Mouse (Mus musculus) kidney, adult 2 months (tissue): ENCODE measurements around the gene Arid4b. TPM values are rescaled to one million over a fixed set of nuclear protein-coding genes. Genes with fewer than 3 reads are reported as not detected.
A peak's percentile ranks its signal among the peaks of the same experiment; 100 is the strongest.
"Not testable (repeated sequence)": the region's sequence is repeated elsewhere in the genome, so short reads cannot be mapped to it uniquely, and the experiment has no call there.

ENCODE experiments used
- DNase-seq: peaks from one replicate; pipeline ENCODE4 v3.0.0; 2021
- H3K27ac ChIP-seq: fragments of 200-500 bp; 2 replicates; pipeline ENCODE4 v1.5.1; 2012; ENCODE audit warnings: low read depth, low read length, control low read depth, inconsistent platforms; ENCODE audit not compliant: insufficient read depth
- H3K27me3 ChIP-seq: fragments of 200-500 bp; replicated peaks from 2 replicates; pipeline ENCODE4 v1.6.1; 2012; ENCODE audit warnings: mild to moderate bottlenecking, moderate library complexity, low read length, inconsistent platforms; ENCODE audit not compliant: control insufficient read depth, insufficient read depth
- H3K36me3 ChIP-seq: fragments of 200-500 bp; 2 replicates; pipeline ENCODE4 v1.6.1; 2012; ENCODE audit warnings: mild to moderate bottlenecking, moderate library complexity, low read length, inconsistent platforms; ENCODE audit not compliant: control insufficient read depth, insufficient read depth
- H3K4me1 ChIP-seq: fragments of 200-500 bp; 2 replicates; pipeline ENCODE4 v1.6.1; 2011; ENCODE audit warnings: low read length; ENCODE audit not compliant: control insufficient read depth, insufficient read depth
- H3K4me3 ChIP-seq: fragments of 200-500 bp; 2 replicates; pipeline ENCODE4 v1.5.1; 2011; ENCODE audit warnings: mild to moderate bottlenecking, low read depth, low read length, control low read depth; ENCODE audit not compliant: insufficient read depth
- CTCF ChIP-seq: fragments of 200-500 bp; conservative IDR thresholded peaks from 2 replicates; pipeline ENCODE4 v1.5.1; 2011; ENCODE audit warnings: low read depth, mild to moderate bottlenecking, control low read depth, low read length, moderate library complexity, mixed read lengths; ENCODE audit not compliant: insufficient read depth, insufficient read length
- POLR2A ChIP-seq: fragments of 200-500 bp; IDR thresholded peaks from one replicate; pipeline ENCODE4 v1.6.1; 2011; ENCODE audit warnings: low read depth, low read length, control low read depth
- WGBS: fragments of 180-500 bp; shearing (Covaris S2); methylation state at CpG from one replicate; pipeline ENCODE4 v1.1.7; 2018; 5-methylcytosine and 5-hydroxymethylcytosine counted together
- polyA plus RNA-seq: library from polyadenylated mRNA; depleted of rRNA; stranded (reverse); fragments of >200 nt; gene quantifications from 2 replicates; pipeline ENCODE4 v1.2.3, GENCODE M21; 2012

Gene Arid4b
- polyA plus RNA-seq, 1 experiment, result 4.0 TPM

DNA sequence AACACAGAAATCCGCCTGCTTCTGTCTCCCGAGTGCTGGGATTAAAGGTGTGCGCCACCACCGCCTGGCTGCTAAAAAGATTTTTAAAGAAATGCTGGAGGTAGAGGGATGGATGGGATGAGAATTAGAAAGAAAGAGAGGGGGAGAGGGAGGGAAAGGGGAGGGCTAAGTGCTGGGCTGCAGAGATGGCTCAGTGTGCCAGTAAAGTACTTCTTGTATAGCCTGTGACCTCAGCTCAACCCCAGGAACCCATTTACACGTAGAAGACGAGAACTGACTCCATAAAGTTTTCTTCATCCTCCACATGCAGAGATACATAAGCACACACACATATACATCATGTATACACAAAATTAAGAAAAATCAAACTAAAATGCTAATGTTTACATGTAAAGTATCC lies 37.5 kb upstream of the Arid4b start:
- TF ChIP-seq CTCF (no peak), POLR2A (no peak)
- 90% methylated on average over 6 of the region's 6 CpGs for WGBS
- Histone ChIP-seq H3K27me3 (no peaks in the 10 kb centered on the region), H3K4me1 (peaks cover 3% of the 10 kb centered on the region; the same call in 1 of the 2 replicates), H3K36me3 (peaks cover 5% of the 10 kb centered on the region; the same call in 1 of the 2 replicates), H3K4me3 (no peak overlapping the region), H3K27ac (no peak overlapping the region)
- DNase-seq, result no peak

DNA sequence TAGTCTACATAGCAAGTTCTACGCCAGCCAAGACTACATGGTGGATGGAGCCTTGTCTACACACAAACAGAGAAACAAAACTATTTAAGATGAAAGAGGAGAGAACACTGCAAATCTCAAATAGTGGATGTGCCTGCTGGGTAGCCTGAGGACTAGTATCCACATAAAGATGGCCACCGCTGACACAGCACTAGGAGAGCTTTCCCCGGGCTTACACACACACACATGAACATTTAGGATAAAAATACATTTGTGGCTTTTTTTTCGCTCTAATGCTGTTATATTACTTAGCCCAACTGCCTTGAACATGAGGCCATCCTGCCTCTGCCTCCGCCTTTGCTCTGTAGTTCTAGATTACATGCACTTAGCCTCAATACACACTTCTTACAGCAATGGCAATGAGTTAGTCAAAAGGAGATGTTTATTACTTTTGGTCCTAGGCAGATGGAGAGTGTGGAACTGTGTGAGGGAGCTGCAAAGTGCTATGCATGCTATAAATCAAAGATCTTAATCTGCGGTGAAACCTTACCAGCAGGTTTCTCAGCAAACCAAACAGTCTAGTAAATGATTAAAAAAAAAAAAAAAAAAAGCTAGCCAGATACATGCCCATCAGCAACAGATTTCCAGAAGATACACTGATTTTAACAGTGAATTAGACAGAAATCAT lies 36.7 kb upstream of the Arid4b start:
- Histone ChIP-seq H3K4me1 (peaks cover 3% of the 10 kb centered on the region; the same call in 1 of the 2 replicates), H3K4me3 (no peak overlapping the region), H3K27me3 (no peaks in the 10 kb centered on the region), H3K36me3 (peaks cover 5% of the 10 kb centered on the region; the same call in 1 of the 2 replicates), H3K27ac (no peak overlapping the region)
- TF ChIP-seq POLR2A (no peak), CTCF (no peak)
- DNase-seq, result no peak
- 80% methylated on average over 6 of the region's 6 CpGs for WGBS

GRCm38 (mm10) chr13:14033309-14034072 lies 29.5 kb upstream of the Arid4b start:
- H3K27ac ChIP-seq, result no peak overlapping the region
- H3K4me3 ChIP-seq, result no peak overlapping the region
- H3K36me3 ChIP-seq, result peaks cover 3% of the 10 kb centered on the region; the same call in 1 of the 2 replicates
- peaks cover 2% of the 10 kb centered on the region; the same call in 1 of the 2 replicates for H3K4me1 ChIP-seq
- 82% methylated on average over 5 of the region's 5 CpGs for WGBS
- TF ChIP-seq CTCF (no peak), POLR2A (no peak)
- no peak for DNase-seq
- H3K27me3 ChIP-seq, result no peaks in the 10 kb centered on the region

DNA sequence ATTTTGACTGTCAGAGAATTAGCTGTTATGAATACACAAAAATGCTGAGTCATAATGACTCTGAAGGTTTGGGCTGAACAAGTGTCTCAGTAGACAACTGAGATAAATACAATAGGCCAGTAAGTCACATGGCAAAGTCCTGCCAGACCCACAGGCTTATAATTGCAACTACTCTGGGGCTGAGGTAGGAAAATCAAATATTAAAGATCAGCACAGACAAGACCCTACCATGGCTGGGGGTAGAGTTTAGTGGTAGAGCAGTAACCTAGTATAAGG lies 29.0 kb upstream of the Arid4b start:
- no peak overlapping the region for H3K4me3 ChIP-seq
- no peaks in the 10 kb centered on the region for H3K27me3 ChIP-seq
- DNase-seq, result peak; percentile 25
- no peak overlapping the region for H3K27ac ChIP-seq
- TF ChIP-seq CTCF, result no peak
- TF ChIP-seq POLR2A, result no peak
- peaks cover 6% of the 10 kb centered on the region; the same call in 1 of the 2 replicates for H3K4me1 ChIP-seq
- H3K36me3 ChIP-seq, result peaks cover 1% of the 10 kb centered on the region; the same call in 1 of the 2 replicates

DNA sequence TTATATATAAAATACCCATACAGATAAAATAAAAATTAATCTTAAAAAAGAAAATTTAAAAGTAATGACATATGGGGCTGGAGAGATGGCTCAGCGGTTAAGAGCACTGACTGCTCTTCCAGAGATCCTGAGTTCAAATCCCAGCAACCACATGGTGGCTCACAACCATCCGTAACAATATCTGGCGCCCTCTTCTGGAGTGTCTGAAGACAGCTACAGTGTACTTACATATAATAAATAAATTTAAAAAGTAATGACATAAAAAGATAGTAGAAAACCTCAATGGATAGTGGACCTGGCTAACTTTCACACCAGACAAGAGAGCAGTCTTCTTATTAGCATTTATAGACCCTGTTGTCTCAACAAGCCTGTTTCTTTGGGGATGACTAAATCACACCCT lies 27.7 kb upstream of the Arid4b start:
- not testable (repeated sequence) for H3K4me3 ChIP-seq, H3K4me1 ChIP-seq, H3K27me3 ChIP-seq, DNase-seq, H3K27ac ChIP-seq, H3K36me3 ChIP-seq
- 93% methylated on average over 3 of the region's 3 CpGs for WGBS

- H3K4me1 ChIP-seq, result peaks cover 6% of the 10 kb centered on the region; the same call in 1 of the 2 replicates
- no peak for DNase-seq
- TF ChIP-seq CTCF (no peak), POLR2A (no peak)
- no peaks in the 10 kb centered on the region for H3K27me3 ChIP-seq
- H3K4me3 ChIP-seq, result no peak overlapping the region
- no peak overlapping the region for H3K27ac ChIP-seq
- 82% methylated on average over 11 of the region's 11 CpGs for WGBS
- H3K36me3 ChIP-seq, result no peaks in the 10 kb centered on the region
These were observed 27.0 kb upstream of the Arid4b start for GRCm38 (mm10) chr13:14035875-14036630.

DNA sequence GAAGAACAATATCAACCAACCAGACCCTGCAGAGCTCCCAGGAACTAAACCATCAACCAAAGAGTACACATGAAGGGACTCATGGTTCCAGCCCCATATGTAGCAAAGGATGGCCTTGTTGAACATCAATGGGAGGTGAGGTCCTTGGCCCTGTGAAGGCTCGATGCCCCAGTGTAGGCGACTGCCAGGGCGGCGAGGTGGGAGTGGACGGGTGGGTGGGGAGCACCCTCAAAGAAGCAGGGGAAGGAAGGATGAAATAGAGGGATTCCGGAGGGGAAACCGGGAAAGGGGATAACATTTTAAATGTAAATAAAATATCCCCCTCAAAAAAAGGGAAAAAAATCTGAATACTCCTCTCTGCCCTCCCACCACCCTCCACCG lies 24.1 kb upstream of the Arid4b start:
- WGBS, result under 1% methylated on average over 8 of the region's 8 CpGs
- no peak for TF ChIP-seq CTCF
- TF ChIP-seq POLR2A, result no peak
- Histone ChIP-seq H3K27ac (no peak overlapping the region; the same call in 1 of the 2 replicates), H3K27me3 (no peaks in the 10 kb centered on the region), H3K4me1 (peaks cover 4% of the 10 kb centered on the region; the same call in 1 of the 2 replicates), H3K4me3 (peak overlapping the region; percentile 81), H3K36me3 (no peaks in the 10 kb centered on the region)
- no peak for DNase-seq
